Mouse (Mus musculus) brain, embryonic 14.5 days (tissue): Measurements from ENCODE around the gene Itga8. TPM values are rescaled to one million over a fixed set of nuclear protein-coding genes. Genes with fewer than 3 reads are reported as not detected.

Experiments
- DNase-seq: peaks from one replicate; pipeline ENCODE4 v3.0.0-alpha.2; 2011; ENCODE audit warnings: low read depth
- CTCF ChIP-seq: fragments of 200-500 bp; IDR thresholded peaks from 2 replicates; pipeline ENCODE4 v1.5.1; 2012; ENCODE audit warnings: inconsistent platforms, mild to moderate bottlenecking, moderate library complexity, borderline replicate concordance; ENCODE audit not compliant: insufficient read depth, insufficient read length; ENCODE audit errors: extremely low read depth
- POLR2A ChIP-seq: fragments of 200-500 bp; IDR thresholded peaks from 2 replicates; pipeline ENCODE4 v1.6.1; 2012; ENCODE audit warnings: mild to moderate bottlenecking, inconsistent platforms, borderline replicate concordance; ENCODE audit not compliant: poor library complexity, insufficient read depth, insufficient read length, severe bottlenecking; ENCODE audit errors: extremely low read depth
- polyA plus RNA-seq: library from polyadenylated mRNA; depleted of rRNA; stranded (reverse); fragments of >200 nt; gene quantifications from 2 replicates; pipeline ENCODE4 v1.2.3, GENCODE M21; 2012

Gene Itga8
- polyA plus RNA-seq, 1 experiment, result 3.1 TPM

DNA sequence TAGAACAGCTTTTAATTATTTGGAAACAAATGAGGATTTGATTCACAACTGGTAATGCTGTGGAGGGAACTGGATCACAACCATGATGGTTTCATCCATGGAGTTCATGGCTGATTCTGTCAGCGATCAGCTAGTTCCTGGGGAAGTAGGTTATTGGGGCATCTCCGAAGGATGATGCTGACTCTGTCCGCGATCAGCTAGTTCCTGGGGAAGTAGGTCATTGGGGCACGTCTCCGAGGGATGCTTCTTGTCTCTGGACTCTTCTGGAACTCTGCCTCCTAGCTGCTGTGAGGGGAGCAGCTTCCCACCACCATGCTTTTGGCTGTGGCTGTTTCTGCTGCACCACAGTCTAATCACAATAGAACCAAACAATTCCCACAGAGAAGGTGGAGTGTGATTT lies 12.3 kb upstream of the Itga8 start:
- TF ChIP-seq POLR2A, result no peak
- TF ChIP-seq CTCF, result no peak
- DNase-seq, result no peak

GRCm38 (mm10) chr2:12308466-12308865 lies 6.7 kb upstream of the Itga8 start:
- no peak for TF ChIP-seq CTCF
- no peak for TF ChIP-seq POLR2A
- DNase-seq, result no peak

DNA sequence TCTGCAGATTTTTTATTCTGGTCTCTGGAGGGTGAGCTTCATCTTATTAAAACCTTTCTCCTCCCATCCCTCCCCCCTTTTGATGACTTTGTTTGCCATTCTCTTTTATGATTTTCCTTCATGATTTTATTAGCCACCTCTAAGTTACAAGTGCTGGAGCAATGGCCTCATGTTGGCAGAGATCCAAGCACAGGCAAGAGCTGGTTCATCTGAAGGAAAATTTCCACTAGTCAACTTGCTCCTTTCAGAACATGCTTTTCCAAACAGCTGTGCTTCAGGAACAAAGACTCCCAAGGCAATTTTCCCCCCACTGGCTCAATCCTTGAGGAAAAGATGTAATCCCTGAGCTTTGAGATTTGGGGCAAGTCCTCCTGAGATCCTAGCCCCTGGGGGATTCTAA lies 5.6 kb upstream of the Itga8 start:
- TF ChIP-seq POLR2A (no peak), CTCF (no peak)
- DNase-seq, result peak; percentile 52

DNA sequence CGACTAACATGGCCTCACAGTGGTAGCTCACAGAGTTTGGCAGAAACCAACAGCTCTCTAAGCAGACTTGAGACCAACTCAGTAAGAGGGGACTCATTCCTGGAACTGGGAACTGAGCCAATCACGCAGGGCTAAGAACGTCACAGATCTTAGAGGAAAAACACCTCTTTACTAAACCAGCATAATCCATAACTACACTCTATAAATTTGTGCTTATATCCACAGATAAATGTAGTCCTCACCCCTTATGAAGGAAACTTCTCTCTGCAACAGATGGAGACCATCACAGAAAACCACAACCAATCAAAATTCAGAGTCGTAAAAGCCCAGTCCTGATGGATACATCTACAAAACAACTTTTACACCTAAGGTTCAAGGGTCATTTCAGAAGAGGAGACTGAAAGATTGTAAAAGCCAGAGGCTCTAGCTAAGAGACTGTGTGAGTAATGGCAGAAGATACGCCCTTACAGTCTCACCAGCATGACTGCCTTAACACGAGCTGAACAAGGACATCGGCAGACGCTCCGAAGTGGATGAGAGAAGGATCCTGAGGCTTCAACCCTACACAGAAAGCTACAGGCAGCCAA lies 3.4 kb upstream of the Itga8 start:
- no peak for DNase-seq
- TF ChIP-seq POLR2A, result no peak
- TF ChIP-seq CTCF, result no peak

DNA sequence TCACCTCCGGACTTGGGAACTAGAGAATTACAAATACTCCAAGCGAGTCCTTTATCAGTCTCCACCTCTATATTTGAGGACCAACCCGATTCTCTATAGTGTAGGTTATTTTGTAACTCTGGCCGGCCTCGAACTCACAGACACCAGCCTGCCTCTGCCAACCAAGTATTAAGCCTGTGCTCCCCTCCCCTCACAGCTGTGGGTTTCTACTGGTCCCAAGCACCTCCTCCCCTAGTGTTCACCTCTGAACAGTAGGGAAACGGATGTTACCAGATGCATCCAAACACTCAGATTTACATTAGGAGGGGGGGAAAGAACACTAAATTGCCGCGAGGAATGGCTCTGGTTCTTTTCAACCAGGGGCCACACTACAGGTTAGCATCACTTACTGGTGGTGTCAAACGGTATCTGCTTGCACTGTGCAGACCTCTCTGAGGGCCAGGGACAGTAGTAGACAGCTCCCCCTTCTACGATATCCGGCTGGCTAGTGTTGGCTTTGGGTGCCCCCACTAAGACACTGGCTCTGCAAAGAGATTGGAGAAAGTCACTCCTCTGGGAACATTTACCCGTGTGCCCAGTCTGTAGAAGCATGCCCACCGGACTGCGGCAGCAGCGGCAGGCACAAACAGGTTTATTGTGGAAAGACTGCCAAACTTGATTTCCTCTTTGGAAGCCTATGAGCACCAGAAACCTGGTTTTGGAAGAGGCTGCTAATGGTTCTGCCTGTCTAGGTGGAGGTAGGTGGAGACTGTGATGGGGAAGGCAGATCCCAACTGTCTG lies 1.1 kb downstream of the Itga8 start:
- DNase-seq, result no peak
- TF ChIP-seq CTCF (no peak), POLR2A (no peak)

DNA sequence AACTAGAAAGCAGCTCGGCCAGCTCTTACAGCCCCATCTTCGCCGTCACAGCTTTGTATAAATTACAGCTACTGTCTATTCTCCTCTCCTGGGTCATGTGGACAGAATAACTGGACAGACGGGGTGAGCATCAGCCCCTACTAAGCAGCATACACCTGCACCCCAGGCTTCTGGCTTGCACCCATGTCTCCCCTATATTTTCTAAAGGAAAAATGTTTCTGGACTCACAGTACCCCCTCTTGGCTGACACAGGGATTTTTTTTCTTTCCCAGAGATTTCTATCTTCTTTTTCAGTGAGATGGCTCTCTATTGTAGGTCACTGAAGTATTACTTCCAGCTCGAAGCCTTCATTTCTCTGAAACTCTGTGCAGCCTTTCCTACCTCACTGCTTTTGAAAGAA lies 4.4 kb downstream of the Itga8 start:
- no peak for TF ChIP-seq CTCF
- no peak for TF ChIP-seq POLR2A
- DNase-seq, result no peak

GRCm38 (mm10) chr2:12295150-12295549 lies 6.6 kb downstream of the Itga8 start:
- no peak for TF ChIP-seq CTCF
- TF ChIP-seq POLR2A, result no peak
- no peak for DNase-seq

DNA sequence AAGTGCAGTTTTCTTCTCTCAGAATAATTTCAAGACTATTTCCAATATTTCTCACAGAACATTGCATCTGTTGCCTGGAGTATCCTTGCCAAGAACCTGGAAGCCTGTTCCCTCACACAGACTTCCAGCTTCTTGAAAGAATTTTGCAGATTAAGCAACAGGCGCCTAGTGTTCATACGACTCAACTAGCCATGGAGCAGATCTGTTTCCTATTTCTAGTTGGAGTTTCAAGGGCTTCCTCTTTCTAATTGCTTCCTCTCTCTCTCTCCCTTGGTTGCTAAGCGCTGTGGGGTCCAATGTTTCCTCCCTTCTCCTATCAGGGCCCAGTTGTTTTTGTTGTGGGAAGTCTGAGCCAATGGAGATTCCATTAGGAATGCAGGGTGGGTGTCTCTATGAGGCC lies 7.7 kb downstream of the Itga8 start:
- DNase-seq, result peak; percentile 28
- TF ChIP-seq POLR2A (no peak), CTCF (no peak)

DNA sequence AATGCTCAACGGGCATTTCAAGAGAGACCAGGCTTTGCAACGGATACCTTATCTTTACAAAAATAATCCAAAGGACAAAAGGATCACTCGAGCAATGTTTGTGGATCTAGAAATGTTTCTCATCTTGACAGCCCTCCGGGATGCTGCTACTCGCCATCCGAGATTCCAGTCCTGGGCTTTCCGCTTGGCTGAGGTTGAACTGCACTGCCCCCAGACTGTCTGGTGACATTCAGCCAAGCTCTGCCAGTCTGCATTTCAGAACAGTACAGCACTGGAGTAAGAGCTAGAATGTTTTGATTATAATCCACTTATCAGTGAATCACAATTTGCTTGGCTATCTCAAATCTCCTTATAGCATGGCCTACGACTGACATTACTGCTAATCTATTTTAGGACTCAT lies 8.3 kb downstream of the Itga8 start:
- peak; percentile 25 for DNase-seq
- TF ChIP-seq POLR2A (no peak), CTCF (no peak)

DNA sequence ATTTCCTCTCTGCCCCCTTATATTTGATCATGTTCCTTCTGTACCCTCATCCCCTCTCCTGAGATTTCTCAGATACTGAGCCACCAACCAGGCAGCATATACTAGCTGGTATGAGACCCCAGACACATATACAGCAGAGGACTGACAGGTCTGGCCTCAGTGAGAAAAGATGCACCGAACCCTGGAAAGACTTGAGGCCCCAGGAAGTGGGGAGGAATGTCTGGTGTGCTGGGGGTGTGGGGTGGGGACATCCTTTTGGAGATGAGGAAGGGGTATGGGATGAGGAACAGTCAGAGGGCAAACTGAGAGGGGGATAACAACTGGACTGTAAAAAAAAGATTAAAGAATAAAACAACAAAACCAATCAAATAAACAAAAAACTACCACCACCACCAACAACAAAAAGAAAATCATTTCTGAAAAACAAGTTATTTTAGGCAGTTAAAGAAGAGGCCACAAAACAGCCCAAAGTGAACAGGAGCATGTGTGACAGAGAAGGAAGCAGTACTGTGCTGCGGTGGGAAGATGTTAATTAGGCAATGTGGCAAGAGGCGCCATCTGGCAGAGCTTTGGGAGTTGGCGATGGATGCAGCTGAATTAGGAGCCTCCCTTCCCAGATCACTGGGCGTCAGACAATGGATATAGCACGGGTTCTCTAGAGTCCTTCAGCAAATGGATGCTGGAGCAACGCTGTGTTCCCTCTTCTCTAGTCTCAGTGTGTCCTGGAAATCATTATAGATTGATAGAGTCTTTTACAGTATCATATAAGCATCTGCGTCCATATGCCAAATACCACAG lies 9.5 kb downstream of the Itga8 start:
- no peak for TF ChIP-seq CTCF
- no peak for TF ChIP-seq POLR2A
- peak; percentile 93 for DNase-seq

- TF ChIP-seq POLR2A, result no peak
- TF ChIP-seq CTCF, result no peak
- no peak for DNase-seq
Observed at GRCm38 (mm10) chr2:12290235-12290634, 11.5 kb downstream of the Itga8 start.

- no peak for DNase-seq
- TF ChIP-seq POLR2A (no peak), CTCF (no peak)
Observed at GRCm38 (mm10) chr2:12287831-12288230, 13.9 kb downstream of the Itga8 start.

- DNase-seq, result no peak
- TF ChIP-seq POLR2A (no peak), CTCF (no peak)
Observed at GRCm38 (mm10) chr2:12280664-12281063, 21.1 kb downstream of the Itga8 start.
